Mouse (Mus musculus): ENCODE data around the gene Klk1b5. TPM values are rescaled to one million over a fixed set of nuclear protein-coding genes. Genes with fewer than 3 reads are reported as not detected.
"Not testable (repeated sequence)": the region's sequence is repeated elsewhere in the genome, so short reads cannot be mapped to it uniquely, and the experiment has no call there.

Klk1b5 gene
- total RNA-seq (2022): not detected

DNA sequence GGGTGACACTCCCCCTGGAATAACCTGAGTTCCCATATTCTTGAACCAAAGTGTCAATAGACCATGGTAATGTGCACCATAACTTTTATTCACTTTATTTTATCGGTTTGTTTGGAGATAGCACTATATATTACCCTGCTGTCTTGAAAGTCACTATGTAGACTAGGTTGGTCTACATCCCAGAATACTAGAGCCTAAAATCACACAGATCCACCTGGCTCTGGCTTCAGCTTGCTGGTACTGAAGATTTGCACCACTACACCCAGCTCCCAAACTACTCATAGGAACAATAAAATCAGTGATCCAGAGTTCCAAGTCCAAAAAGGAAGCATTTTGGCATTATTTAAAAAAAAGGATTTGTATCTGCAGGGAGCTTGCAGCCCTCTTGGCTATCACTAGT, at the start of gene Klk1b5:
Gene Klk1b5 (plus strand): TSS at position 301 of the 400 bp plus-strand sequence.
- DNase-seq (ENCODE audit: low spot score in 2 of 2): no peak

DNA sequence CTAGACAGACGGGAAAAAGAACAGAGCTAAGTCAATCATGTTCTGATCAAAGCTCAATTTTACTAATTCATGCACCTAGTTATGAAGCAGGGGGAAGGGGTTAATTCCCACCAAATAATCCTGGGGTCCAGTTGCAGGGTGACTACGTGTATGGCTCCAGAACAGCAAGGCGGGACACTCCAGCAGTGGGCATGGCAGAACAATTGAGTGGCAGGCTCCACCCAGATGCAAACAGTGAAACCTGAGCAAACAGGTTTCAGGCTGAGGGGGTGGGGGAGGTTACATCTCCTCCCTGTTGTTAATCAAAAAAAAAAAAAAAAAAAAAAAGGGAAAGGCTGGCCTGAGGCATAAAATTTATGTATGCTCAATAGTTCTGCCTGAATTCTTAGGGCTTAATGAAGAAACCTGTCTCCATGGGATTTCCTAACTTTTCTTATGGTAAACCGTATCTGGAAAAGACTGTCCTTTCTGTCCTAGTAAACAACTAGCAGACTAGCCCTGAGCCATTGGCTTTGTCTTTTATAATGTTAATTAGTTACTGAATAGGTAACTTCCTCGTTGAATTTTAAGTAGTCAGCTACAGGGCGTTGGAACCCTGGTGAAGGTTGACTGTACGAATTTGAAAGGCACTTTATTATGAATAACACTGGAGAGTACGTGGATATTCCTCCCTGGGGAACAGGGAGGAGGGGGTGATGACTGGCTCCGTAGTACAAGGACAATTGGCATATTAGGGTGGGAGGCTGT, 36.3 kb upstream of the Klk1b5 start:
- DNase-seq (ENCODE audit: low spot score in 2 of 2): no peak

DNA sequence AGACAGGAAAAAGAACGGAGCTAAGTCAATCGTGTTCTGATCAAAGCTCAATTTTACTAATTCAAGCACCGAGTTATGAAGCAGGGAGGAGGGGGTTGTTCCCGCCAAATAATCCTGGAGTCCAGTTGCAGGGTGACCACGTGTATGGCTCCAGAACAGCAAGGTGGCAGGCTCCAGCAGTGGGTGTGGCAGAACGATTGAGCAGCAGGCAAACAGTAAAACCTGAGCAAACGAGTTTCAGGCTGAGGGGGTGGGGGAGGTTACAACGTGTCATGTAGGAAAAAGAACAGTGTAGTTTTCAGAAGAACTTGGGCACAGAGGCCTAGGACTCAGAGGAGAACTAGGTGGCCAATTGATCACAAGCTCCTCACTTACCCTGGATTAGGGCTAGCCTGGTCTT, 29.2 kb upstream of the Klk1b5 start:
- DNase-seq (ENCODE audit: low spot score in 2 of 2): not testable (repeated sequence)

DNA sequence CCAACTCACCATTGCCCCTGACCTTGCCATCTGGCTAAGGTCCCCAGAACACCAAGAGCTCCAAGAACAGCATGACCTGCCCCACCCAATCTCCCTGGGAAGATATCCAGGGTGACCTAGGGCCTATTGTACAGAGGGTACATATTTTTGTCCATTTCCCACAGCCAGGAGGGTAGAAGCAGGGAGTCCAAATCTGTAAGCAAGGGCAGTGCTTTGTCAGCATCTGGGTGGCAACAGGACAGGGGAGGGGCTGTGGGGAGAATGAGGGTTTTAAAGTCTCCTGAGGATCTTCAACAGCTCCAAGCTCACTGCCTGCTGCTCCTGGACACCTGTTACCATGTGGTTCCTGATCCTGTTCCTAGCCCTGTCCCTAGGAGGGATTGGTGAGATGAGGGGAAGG, 27.8 kb upstream of the Klk1b5 start, which contains the start of gene Klk1b24:
Gene Klk1b24 (plus strand): TSS at position 301 of the 400 bp plus-strand sequence.
- DNase-seq (ENCODE audit: low spot score in 2 of 2): peak in 1 of 2 experiments; percentile 18

DNA sequence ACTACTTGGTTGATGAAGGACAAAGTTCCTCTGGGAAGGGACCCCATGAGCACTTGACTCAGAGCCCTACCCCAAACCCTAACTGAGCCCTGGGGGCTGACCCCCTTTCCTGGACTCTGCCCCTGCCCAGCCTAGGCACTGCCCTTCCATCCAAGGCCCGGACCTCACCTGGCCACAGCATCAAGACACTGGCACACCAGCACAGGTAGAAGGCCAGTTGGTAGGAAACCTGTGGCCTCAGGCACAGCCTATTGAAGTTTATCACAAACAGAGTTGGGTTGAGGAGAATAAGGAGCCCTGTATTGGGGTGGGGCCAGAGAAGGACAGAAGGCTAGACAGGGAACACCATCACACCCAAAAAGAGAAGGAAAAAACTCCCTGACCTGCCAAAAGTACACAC, 22.3 kb upstream of the Klk1b5 start:
- DNase-seq (ENCODE audit: low spot score in 2 of 2): not testable (repeated sequence)

DNA sequence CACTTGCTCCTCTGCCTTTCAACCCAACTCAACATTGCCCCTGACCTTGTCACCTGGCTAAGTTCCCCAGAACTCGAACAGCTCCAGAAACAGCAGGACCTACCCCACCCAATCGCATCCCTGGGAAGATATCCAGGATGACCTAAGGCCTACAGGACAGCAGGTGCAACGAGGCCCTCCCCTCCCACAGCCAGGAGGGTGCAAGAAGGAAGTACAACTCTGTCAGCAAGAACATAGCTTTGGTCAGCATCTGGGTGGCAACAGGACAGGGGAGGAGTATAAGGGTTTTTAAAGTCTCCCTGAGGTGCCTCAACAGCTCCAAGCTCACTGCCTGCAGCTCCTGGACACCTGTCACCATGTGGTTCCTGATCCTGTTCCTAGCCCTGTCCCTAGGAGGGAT, 17.9 kb upstream of the Klk1b5 start, which contains the start of gene Klk1b3:
Gene Klk1b3 (plus strand): TSS at position 301 of the 400 bp plus-strand sequence.
- DNase-seq (ENCODE audit: low spot score in 2 of 2): no peak

DNA sequence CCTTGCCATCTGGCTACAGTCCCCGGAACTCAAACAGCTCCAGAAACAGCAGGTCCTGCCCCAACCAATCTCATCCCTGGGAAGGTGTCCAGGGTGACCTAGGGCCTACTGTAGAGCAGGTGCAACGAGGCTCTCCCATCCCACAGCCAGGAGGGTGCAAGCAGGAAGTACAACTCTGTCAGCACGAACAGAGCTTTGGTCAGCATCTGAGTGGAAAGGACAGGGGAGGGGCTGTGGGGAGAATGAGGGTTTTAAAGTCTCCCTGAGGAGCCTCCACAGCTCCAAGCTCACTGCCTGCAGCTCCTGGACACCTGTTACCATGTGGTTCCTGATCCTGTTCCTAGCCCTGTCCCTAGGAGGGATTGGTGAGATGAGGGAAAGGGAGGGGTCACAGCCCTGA, 8.6 kb upstream of the Klk1b5 start, which contains the start of gene Klk1b4:
Gene Klk1b4 (plus strand): TSS at position 301 of the 400 bp plus-strand sequence.
- not testable (repeated sequence) for DNase-seq (ENCODE audit: low spot score in 2 of 2)

DNA sequence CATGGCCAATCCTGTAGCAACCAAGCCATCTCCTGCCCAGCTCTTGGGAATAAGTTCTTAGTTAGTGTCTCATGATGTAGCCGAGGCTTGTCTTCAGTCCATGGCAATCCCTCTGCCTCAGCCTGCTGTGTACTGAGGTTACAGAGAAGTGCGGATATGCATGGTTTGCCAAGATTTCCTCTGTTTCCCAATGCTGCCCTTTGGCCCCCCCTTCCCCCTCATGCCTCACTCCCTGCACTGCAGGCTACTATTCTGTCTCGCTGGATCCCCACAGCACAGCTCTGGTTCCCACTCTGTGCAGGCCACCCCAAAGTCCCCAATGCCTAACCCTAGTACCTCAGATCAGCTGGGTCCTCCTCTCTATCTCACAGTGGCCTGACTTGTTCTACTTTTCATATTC, 7.4 kb upstream of the Klk1b5 start:
- no peak for DNase-seq (ENCODE audit: low spot score in 2 of 2)

DNA sequence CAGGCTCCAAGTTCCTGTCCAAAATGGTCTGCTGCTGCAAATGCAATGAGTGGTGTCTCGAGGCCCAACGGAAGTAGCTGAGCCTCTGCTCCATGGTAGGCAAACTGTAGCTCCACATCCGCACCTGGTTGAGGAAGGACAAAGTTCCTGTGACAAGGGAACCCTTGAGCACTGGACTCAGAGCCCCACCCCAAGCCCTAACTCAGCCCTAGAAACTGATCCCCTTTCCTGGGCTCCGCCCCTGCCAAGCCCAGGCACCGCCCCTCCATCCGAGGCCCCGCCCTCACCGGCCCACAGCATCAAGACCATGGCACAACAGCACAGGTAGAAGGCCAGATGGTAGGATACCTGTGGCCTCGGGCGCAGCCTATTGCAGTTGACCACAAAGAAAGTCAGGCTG, 5.9 kb downstream of the Klk1b5 start:
- not testable (repeated sequence) for DNase-seq (ENCODE audit: low spot score in 2 of 2)

DNA sequence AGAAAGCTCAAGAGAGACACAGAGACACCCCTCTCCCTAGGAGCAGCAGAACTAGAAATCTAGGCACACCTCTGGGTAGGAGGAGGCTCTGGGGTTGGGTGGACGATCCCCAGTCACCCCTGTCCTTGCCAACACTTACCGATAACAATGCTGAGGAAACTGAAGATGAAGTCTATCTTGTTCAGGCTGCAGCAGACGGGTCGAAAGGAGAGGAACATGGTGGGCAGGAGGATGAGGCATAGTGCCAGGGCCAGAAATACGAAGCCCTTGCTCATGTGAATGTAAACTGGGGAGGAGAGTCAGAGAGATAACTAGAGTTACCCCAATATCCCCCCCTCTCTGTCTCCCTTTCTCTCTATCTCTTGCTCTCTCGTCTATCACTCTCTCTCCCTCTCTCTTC, 6.6 kb downstream of the Klk1b5 start:
- DNase-seq (ENCODE audit: low spot score in 2 of 2): not testable (repeated sequence)

DNA sequence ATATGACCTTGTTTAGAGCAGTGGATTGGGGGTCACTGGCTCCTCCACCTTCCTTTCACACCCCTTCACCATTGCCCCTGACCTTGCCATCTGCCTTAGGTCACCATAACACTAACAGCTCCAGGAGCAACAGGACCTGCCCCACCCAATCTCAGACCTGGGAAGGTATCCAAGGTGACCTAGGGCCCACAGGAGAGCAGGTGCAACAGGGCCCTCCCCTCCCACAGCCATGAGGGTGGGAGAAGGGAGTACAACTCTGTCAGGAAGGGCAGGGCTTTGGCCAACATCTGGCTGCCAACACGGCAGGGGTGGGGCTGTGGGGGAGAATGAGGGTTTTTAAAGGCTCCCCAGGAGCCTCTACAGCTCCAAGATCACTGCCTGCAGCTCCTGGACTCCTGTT, 9.3 kb downstream of the Klk1b5 start, which contains the start of gene Klk1:
Gene Klk1 (plus strand): TSS at position 285 of the 400 bp plus-strand sequence.
- no peak for DNase-seq (ENCODE audit: low spot score in 2 of 2)

DNA sequence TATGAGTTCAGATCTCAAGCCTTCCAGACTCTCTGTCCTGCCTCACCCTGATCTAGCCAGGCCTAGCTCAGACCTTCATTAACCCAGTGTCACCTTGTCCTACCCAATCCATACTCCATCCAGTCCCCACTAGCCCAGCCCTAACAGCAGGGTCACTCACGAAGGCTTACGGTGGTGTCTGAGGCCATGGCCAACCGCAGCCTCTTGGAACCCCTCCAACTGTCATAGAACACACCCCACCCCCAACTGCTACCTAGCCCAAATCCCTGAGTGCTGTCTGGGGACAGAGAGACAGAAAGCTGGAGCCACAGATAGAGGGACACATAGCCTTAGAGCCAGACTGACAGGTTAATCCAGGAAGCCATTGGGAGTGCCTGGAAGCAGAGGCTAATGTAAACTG, 20.2 kb downstream of the Klk1b5 start, which contains the start of gene Gm36864:
Gene Gm36864 (plus strand): TSS at position 269 of the 400 bp plus-strand sequence.
- DNase-seq (ENCODE audit: low spot score in 2 of 2): no peak

DNA sequence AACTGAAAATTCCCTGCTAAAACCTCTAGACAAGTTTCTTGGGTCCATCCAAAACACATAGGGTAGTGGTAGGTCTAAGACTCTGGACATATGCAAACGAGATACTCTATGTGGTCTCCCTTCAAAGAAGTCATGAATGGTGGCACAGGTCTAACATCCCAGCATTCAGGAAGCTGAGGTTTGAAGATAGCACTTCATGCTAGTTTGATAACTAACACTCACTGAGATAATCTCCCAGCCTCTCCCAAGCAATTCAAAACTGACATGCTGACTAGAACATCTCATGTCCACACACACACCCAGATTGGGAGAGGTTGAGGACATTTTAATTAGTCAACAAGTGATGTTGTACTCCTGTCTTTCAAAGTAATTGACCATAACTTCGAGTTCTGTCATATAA, 24.2 kb downstream of the Klk1b5 start:
- no peak for DNase-seq (ENCODE audit: low spot score in 2 of 2)

DNA sequence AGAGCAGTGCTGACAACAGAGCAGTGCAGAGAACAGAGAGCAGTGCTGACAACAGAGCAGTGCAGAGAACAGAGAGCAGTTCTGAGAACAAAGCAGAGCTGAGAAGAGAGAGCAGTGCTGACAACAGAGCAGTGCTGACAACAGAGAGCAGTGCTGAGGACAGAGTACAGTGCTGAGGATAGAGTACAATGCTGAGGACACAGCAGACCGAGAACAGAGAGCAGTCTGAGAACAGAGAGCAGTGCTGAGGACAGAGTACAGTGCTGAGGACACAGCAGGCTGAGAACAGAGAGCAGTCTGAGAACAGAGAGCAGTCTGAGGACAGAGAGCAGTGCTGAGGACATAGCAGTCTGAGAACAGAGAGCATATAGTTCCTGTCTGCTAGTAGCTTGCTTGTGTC, 25.0 kb downstream of the Klk1b5 start:
- no peak for DNase-seq (ENCODE audit: low spot score in 2 of 2)

DNA sequence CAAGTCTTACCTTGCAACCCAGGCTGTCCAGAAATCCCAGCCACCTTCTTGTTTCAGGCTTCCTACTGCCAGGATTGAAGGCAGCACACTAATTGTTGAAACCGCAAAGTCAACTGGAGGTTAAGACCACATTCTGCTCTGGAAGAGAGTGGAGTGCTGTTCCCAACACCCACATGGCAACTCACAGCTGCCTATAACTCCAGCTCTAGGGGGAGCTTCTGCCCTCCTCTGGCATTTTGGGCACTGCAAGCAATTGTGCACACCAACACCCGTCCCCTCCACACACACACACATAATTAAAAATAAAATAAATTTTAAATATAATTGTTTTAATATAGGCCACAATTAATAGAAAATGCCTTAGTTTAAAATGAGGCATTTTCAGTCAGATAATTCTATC, 25.4 kb downstream of the Klk1b5 start:
- no peak for DNase-seq (ENCODE audit: low spot score in 2 of 2)

DNA sequence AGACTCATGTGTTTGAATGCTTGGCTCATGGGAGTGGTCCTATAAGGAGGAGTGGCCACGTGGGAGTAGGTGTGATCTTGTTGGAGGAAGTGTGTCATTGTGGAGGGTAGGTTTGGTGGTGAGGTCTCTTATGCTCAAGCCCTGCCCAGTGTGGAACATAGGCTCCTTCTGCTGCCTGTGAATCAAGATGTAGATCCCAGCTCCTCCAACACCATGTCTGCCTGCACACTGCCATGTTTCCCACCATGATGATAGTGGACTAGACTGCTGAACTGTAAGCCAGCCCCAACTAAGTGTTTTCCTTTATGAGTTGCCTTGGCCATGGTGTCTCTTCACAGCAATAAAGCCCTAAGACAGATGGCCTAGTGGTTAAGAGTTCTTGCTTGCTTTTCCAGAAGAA, 28.3 kb downstream of the Klk1b5 start:
- DNase-seq (ENCODE audit: low spot score in 2 of 2): no peak

DNA sequence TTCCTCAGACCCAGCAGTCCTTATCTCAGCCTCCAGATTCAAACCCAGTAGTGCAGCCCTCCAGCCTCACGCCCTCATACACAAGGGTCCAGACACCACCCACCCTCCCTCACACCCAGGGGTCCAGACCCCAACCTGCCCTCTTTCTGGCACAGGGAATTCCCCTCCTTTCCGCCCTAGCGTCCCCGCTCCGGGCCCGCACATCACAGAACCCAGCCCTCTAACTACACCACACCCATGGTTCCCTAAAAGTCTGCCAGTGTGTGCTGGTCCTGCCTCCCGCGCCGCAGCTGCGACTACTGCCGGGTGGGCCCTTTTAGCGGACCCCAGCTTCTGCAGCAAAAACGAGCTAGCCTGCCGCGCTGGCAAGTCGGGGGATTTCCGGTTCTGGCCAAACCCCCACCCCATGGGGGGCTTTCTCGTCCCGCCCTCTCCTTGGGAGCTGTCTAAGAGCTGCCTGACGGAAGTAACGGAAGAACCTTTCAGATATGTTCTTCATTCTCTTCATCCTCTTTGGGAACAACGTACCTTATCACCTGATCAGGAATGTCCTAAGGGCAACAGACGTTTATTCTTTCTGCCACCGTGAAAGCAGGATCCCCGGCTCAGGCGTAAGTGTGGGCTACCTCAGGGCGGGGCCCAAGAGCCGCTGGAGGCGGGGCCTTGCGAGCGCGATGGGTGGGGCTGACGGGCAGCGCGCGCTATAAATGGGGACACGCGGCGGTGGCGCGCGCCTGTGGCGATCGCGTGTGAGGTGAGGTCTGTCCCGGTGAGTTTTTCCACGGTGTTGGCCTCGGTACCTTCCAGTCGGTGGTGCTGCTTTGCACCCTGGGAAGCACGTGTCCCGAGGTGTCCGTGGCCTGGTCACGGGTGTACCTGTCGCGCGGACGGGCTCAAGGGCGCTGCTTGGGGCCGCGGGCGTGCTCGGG, 30.6 kb downstream of the Klk1b5 start, which contains the start of the genes 1700028J19Rik and 2410002F23Rik:
Gene 1700028J19Rik (minus strand): TSS at position 641 of the 929 bp plus-strand sequence.
Gene 2410002F23Rik (plus strand): TSS at position 668 of the 929 bp plus-strand sequence.
- DNase-seq (ENCODE audit: low spot score in 2 of 2): peak; percentile 85 to 86

DNA sequence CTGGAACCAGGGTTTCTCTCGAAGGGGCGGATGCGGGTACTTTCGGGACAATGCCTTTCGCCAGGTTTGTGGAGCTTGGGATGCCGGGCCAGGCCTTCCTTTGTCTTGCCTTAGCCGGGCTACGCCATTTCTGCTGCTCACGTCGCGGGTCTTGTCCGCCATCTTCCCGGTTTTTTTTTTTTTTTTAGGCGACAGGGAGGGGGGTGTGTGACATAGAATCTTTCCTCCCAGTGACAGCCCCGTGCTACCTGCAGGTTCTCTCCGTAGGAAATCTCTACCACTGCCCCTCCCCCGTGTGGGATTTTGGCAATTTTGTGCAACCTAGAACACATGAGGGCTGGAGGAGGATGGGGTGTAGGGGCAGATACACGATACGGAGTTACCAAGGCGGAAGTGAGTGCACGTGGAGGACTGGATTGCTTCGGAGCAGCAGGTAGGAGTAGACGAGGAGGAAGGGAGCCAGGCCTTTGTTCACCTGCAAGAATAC, 31.3 kb downstream of the Klk1b5 start:
- DNase-seq (ENCODE audit: low spot score in 2 of 2): no peak

DNA sequence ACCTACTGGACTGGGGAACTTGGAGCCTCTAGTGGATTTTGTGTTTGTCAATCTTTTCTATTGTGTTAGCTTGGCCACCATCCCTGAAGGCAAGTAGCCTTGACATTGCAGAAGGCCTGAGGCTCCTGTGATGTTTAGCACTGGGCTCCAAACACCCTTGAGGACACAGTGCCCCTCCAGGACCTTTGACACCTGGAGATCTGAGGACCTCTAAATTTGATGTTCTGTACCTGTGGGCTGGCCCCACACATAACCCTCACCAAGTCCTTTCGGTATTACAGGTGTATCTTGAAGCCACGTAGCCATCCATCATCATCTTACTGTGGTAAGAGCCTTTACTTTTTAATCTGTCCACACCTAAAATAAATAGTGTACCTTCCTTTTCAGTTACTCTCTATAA, 32.2 kb downstream of the Klk1b5 start:
- DNase-seq (ENCODE audit: low spot score in 2 of 2): no peak

DNA sequence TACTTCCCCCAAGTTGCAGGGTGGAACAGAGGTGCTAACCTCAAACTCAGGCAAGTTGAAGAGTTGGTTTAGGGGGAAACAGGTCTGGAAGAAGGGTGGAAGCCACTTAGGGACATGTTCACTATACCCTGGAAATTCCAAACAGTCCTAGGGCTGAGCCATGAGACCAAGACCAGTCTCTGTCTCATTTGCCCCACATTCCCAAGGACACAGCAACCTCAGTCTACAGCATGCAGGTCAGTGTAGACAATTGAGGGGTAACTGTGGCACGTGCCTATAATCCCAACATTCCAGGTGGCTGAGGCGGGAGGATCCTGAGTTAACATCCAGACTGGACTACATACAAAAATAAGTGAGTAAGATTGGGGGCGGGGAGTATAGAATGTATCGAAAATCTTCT, 33.5 kb downstream of the Klk1b5 start:
- no peak for DNase-seq (ENCODE audit: low spot score in 2 of 2)

DNA sequence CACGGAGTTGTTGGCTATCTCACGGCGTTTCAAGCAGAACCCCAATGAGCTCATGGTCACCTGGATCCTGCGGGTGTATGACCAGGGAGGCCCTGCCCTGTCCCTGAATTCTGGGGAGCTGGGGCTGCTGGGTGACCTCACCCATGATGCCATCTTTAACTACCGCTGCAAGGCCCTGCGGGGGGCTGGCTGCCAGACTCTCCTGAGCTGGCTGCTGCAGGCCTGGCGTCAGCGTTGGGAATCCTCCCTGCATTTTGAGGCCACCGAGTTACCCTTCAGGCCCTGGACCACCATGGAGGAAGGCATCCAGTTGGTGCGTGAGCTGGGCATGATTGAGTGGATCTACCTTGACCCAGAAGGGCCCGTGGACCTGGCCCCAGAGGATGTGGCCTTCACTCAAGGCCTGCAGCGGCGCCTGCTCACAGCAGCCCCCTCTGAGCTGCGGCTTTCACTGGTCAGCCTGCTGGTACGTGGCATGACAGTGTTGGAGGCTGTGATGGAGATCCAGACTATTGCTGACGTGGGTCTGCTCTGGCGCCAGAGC, 35.1 kb downstream of the Klk1b5 start:
- DNase-seq (ENCODE audit: low spot score in 2 of 2): not testable (repeated sequence)

Measured in gastrocnemius, adult 8-10 months (tissue).